Mouse (Mus musculus) olfactory bulb, adult 2 months (tissue): ENCODE results near the gene Smarcal1. TPM values are rescaled to one million over a fixed set of nuclear protein-coding genes. Genes with fewer than 3 reads are reported as not detected.

Source experiments
- H3K27ac ChIP-seq: fragments of 200-500 bp; 2 replicates; pipeline ENCODE4 v1.5.1; 2012; ENCODE audit warnings: low read depth, low read length; ENCODE audit not compliant: insufficient read depth
- H3K4me1 ChIP-seq: fragments of 200-500 bp; 2 replicates; pipeline ENCODE4 v1.6.1; 2012; ENCODE audit warnings: low read length; ENCODE audit not compliant: control insufficient read depth, insufficient read depth
- H3K4me3 ChIP-seq: fragments of 200-500 bp; 2 replicates; pipeline ENCODE4 v1.5.1; 2012; ENCODE audit warnings: mild to moderate bottlenecking, low read depth, low read length, moderate library complexity; ENCODE audit not compliant: insufficient read depth
- CTCF ChIP-seq: fragments of 200-500 bp; IDR thresholded peaks from 2 replicates; pipeline ENCODE4 v1.5.1; 2012; ENCODE audit warnings: low read depth, mild to moderate bottlenecking, low read length, moderate library complexity; ENCODE audit not compliant: insufficient read depth
- POLR2A ChIP-seq: fragments of 200-500 bp; IDR thresholded peaks from 2 replicates; pipeline ENCODE4 v1.6.1; 2012; ENCODE audit warnings: mild to moderate bottlenecking, low read depth, low read length, moderate library complexity; ENCODE audit not compliant: insufficient read depth
- WGBS: fragments of 180-500 bp; shearing (Covaris S2); methylation state at CpG from one replicate; pipeline ENCODE4 v1.1.7; 2018; 5-methylcytosine and 5-hydroxymethylcytosine counted together
- polyA plus RNA-seq: library from polyadenylated mRNA; stranded (reverse); fragments of >200 nt; gene quantifications from 2 replicates; pipeline ENCODE4 v1.2.4, GENCODE M21; 2012; ENCODE audit warnings: low replicate concordance; ENCODE audit not compliant: missing spikeins, insufficient read depth, insufficient read length

Gene Smarcal1
- polyA plus RNA-seq, 1 experiment: not detected

DNA sequence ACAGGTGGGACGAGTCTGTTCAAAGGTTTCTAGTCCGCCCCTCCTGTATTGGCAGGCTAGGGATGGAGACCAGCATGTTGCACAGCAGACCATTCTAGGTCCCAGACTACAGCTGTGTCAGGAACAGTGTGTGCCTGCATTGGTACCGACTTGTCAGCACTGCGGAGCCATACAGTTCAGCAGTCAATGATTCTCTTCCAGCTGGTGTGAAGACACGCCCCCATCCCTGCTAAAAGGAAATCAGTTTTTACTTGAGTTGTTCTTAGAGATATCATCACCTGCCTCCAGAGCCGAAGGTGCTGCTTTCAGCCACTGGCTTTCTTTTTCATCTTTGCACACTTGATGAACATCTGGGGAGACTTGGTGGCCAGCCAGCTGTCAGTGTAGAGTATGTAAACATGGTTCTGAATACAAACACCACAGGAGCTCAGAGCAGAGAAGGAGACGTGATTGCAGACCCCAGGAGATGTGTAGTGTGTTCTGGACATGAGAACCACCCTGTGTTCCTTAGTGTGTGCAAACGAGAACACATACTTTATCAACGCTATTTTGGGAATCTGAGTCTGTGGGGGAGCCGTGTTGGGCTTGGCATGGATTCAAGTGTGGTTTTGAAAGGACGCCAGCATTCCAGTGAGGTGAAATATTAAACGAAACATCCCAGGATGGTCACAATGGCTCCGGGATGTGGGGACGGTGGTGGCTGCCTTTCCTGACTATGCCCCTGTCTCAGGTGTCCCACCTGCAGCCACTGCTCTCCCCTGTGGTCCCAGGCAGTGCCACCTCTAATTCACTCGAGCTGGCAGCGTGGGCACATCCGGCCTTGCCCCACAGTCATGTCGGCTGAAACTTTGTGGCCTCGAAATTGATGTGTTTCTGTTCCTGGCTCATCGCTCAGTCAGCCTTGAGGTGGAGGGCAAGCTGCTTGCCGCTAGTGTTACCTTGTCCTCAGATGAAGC, 16.4 kb downstream of the Smarcal1 start:
- Histone ChIP-seq H3K27ac (no peak overlapping the region), H3K4me3 (no peak overlapping the region), H3K4me1 (peaks cover 20% of the 10 kb centered on the region)
- TF ChIP-seq CTCF (no peak), POLR2A (no peak)
- WGBS: 45% methylated on average over 21 of the region's 21 CpGs

DNA sequence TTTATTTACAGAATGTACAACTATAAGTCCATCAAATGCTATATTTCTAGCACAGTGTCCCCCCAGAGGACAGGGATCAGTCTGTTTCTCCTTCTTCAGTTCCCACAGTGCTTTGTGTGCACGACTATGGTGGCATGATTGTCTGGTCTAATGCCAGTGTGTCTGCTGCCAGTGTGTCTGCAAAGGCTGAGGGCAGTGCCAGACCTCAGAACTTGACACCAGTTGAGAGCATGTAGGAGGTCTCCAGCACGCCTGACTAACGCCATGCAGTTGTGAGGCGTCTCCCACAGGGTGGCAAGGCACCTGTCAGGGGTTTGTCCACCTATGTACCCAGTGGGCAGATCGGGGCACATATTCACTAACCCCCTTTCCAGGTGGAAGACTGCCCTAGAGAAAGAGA, 17.7 kb downstream of the Smarcal1 start:
- Histone ChIP-seq H3K27ac (no peak overlapping the region), H3K4me1 (peaks cover 20% of the 10 kb centered on the region), H3K4me3 (no peak overlapping the region)
- TF ChIP-seq CTCF: no peak
- no peak for TF ChIP-seq POLR2A
- WGBS: 58% methylated on average over 5 of the region's 5 CpGs

DNA sequence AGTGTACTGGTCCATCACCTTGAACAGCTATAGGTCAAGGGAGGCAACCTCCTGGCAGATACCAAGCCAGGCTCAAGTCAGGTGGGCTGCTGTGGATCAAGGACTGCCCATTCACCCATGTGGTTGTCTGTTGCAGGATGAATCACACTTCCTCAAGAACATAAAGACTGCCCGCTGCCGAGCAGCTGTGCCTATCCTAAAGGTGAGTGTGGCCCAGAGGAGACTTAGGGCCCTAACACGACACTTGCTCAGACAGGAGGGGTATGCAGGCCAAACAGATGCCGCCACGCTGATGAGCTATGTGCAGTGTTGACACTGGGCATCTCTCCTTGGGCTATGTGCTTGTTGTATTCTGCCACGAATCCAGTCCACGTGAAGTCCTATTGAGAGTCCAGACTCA, 18.2 kb downstream of the Smarcal1 start:
- H3K4me1 ChIP-seq: peaks cover 24% of the 10 kb centered on the region
- TF ChIP-seq POLR2A (no peak), CTCF (no peak)
- no peak overlapping the region for H3K4me3 ChIP-seq
- no peak overlapping the region for H3K27ac ChIP-seq
- WGBS: 87% methylated on average over 7 of the region's 7 CpGs

DNA sequence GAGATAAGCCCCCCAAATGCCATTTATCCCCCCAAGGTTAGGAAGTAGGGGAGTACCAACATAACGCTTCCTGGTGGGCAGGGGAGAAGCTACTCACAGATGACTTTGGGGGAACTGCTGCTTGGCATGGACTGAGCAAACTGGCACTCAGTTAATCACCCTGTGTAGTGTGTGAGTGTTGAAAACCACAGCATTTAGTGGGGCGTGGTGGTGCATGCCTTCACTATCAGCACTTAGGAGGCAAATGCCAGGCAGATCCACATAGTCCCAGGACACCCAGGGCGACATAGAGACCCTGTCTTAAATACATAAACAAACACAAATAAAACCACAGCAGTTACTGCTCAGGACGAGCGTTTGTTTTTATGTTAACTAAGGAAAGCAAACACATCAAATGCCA, 19.1 kb downstream of the Smarcal1 start:
- Histone ChIP-seq H3K4me1 (peaks cover 20% of the 10 kb centered on the region), H3K4me3 (no peak overlapping the region), H3K27ac (no peak overlapping the region)
- WGBS: 88% methylated on average over 5 of the region's 5 CpGs
- TF ChIP-seq POLR2A (no peak), CTCF (no peak)

DNA sequence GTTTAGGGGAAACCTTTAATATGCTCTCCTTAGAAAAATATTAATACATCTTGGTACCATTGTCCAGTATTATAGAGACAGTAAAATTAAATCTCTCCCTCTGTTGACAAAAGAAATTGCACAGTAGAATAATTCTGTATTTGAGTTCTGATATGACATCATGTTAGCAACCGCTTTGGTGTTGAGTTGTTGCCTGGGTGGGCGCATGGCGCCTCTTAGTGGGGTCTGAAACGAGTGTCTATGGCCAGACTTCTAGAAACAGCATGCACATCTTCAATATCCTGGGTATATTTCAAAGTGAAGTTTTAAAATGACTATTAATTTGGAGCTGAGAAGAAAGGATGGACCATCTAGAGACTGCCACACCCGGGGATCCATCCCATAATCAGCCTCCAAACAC, 19.8 kb downstream of the Smarcal1 start:
- peaks cover 20% of the 10 kb centered on the region for H3K4me1 ChIP-seq
- WGBS: 88% methylated on average over 5 of the region's 5 CpGs
- TF ChIP-seq POLR2A: no peak
- no peak for TF ChIP-seq CTCF
- H3K27ac ChIP-seq: no peak overlapping the region
- H3K4me3 ChIP-seq: no peak overlapping the region

DNA sequence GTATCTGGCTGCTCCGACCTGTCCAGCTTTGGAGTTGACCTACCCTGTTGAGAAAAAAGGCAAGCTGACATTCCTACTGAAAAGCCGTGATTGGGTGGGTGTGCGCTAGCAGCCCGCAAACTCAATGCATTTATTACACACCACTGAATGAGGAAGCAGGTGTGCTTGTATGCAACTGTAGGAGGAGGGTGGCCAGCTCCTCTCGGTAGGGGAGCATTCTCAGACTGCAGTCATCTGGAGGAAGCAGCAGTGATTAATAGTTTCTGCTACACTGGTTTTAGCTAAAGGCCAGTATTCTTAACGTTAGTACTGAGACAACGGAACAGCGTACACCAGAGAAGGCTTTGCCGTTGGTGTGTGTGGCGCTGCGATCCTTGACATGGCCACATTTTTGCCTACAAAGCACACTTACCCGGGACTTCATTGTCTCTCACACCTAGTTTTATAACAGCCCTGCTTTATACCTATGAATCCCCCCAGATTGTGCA, 23.2 kb downstream of the Smarcal1 start:
- WGBS: 35% methylated on average over 12 of the region's 12 CpGs

DNA sequence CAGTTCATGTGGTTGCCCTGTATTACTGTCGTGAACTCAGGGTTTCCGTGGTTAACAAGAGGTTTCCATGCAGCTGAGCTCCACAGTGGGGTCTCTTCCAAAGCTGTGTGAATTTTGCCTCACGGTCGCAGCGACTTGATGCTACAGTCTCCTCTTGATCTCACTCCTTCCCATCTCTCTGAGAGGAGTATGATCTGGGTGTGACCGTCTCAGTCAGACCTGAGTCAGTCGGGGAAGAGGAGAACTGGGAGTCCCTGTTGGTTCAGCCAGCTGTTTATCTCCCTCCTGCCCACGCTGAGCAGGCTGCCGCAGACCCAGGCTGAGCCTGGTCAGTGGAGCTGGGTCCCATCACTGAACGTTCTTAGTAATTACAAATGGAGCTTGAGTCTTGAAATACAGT, 26.1 kb downstream of the Smarcal1 start:
- peaks cover 8% of the 10 kb centered on the region for H3K4me1 ChIP-seq
- H3K4me3 ChIP-seq: no peak overlapping the region
- no peak overlapping the region for H3K27ac ChIP-seq
- 78% methylated on average over 10 of the region's 10 CpGs for WGBS
- TF ChIP-seq CTCF: no peak
- TF ChIP-seq POLR2A: no peak

More for the DNA sequence above, 23.2 kb downstream of the Smarcal1 start:
- TF ChIP-seq POLR2A (no peak), CTCF (no peak)
- no peak overlapping the region for H3K27ac ChIP-seq
- no peak overlapping the region for H3K4me3 ChIP-seq
- peaks cover 8% of the 10 kb centered on the region for H3K4me1 ChIP-seq

DNA sequence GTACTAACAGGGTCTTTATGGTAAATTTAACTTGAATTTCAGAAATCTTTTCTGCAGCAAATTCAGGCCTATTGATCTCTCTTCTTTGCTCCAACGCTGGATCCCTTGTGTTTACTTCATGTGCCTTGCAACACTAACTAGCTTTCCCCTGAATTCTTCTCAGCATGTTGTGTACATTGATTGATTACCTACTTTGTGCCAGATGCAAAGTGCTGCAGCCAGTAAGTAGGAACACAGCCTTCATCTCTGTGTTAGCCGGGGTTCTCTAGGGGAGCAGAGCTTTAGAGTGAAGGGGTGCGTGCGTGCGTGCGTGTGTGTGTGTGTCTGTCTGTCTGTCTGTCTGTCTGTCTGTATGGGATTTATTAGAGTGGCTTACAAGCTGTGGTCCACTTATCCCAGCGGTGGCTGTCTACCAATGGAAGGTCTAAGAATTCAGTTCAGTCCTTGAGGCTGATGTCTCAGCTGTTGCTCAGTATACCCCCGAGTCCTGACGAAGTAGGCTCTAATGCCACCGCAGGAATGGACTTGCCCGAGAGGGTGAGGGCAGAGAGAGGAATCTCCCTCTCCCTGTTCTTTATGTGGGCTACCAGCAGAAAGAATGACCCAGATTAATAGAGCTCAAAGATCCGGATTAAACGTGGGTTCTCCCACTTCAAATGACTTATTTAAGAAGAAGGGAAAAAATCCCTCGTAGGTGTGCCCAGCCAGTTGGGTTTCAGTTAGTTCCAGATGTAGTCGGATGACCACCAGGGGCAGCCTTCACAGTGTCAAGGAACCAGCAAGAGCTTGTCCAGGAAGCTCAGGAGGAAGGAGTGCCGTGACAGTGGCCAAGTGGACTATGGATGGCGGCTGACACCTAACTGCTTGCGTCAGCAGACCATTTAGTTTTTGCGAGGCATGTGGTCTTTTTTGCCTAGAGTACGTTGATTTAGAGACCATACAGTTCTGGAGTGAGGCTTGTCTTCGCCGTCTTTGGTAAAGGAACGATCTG, 27.1 kb downstream of the Smarcal1 start:
- H3K27ac ChIP-seq: no peak overlapping the region
- peaks cover 8% of the 10 kb centered on the region for H3K4me1 ChIP-seq
- TF ChIP-seq POLR2A (no peak), CTCF (no peak)
- no peak overlapping the region for H3K4me3 ChIP-seq
- 87% methylated on average over 23 of the region's 23 CpGs for WGBS

DNA sequence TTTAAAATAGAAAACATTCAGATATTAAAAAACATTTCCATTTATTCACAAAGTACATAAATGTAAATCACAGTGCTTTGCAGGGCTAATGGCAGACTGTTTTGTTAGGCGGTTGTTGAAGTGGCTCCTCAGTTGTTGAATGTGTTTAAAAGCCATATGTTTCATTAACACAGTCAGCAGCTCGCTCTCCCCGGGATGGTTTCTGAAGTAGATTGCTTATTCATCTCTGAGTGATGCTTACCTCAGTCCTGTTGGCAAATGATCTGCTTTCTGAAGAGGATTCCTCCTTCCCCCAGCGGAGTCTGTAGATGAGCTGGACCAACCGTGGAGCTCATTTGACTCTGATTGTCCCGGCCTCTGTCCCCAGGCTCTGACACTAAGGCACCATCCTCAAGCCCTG, 29.1 kb downstream of the Smarcal1 start:
- Histone ChIP-seq H3K4me1 (peaks cover 4% of the 10 kb centered on the region), H3K27ac (no peak overlapping the region), H3K4me3 (no peak overlapping the region)
- 88% methylated on average over 6 of the region's 6 CpGs for WGBS
- TF ChIP-seq POLR2A (no peak), CTCF (no peak)

DNA sequence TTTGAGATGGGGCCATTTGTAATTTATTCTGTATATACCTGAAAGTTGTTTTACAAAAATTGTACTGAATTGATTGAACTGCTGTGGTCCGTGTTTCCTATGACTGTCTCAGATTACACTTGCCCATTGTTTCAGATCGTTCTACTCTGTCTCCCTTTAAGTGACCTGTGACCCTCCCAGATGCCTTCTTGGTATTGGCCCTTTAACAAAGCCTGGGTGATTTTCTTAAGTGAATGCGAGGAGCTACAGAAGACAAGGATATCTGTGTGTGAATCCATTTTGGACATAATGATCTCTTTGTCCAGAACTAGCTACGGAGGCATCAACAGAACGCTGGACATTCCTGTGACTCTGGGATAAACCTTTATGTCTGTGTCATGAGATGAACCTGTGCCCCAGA, 52.2 kb downstream of the Smarcal1 start:
- Histone ChIP-seq H3K4me1 (no peaks in the 10 kb centered on the region), H3K27ac (no peak overlapping the region), H3K4me3 (no peak overlapping the region)
- no peak for TF ChIP-seq POLR2A
- 53% methylated on average over 5 of the region's 5 CpGs for WGBS
